Mouse (Mus musculus) kidney, postnatal 10 days (tissue): ENCODE measurements around the gene Myo3b.

Experiments
- DNase-seq: peaks from one replicate; pipeline ENCODE4 v3.0.0; 2021; ENCODE audit warnings: mixed read lengths

Gene Myo3b

DNA sequence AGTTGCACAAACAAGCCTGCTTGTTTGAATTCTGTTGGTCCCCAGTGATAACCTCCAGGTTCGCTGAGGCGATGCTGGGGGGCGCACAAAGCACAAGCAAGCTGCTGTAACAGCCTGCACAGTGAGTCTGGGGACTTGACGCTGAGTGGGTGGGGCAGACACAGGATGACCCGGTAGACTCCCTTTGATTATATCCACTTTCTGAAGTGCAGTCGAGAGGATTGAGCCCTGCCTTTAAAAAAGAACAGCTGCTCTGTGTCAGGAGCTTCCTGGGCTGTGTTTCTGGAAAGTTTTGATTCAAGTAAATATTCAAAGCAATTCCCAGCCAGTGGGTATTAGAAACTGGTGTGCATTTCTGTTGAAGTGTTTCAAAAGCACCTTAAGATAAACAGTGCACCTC lies 341.0 kb downstream of the Myo3b start:
- peak; percentile 16 for DNase-seq

DNA sequence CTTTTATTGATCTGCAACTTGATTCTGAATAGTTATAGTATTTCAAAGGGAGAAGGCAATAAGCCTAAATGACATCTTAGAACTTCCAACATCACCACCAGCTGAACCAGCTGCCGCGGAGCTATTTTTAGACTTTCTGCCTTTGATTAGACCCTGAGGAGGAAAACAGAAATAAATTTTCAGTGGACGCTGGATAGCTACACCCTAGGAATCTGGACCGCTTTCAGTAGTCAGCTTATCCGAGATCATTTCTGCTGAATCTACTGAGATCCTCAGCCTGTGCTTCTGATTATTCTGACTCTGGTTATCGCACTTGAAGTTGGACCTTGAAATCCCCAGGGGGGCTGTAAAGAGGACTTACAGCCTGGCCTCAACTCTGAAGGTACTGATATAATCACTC lies 349.7 kb downstream of the Myo3b start:
- DNase-seq = peak; percentile 30

DNA sequence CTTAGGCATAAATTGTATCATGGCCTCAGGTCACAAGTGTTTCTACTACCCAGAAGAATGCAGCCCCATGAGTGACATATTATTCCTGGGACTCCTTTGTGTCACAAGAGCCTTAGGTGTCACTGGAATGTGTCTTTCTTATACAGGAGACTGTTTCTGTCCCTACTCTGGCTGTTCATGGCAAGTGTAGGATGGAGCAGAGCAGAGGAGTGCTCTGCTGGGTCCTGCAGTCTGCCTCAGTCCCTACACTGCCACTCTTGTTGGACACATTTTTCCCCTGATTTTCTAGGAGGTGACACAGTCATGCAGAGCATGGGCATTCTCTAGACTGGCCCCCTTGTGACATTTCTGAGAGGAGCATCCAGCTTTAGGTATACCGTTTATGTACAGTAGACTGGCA lies 350.2 kb downstream of the Myo3b start:
- DNase-seq = no peak

- DNase-seq = no peak
Measured at GRCm38 (mm10) chr2:70397734-70398276, 358.9 kb downstream of the Myo3b start.

- peak; percentile 31 for DNase-seq
Measured at GRCm38 (mm10) chr2:70399441-70400115, 360.7 kb downstream of the Myo3b start.

GRCm38 (mm10) chr2:70400321-70400720 lies 361.4 kb downstream of the Myo3b start:
- no peak for DNase-seq

- DNase-seq = no peak
Measured at GRCm38 (mm10) chr2:70404301-70404700, 365.4 kb downstream of the Myo3b start.

DNA sequence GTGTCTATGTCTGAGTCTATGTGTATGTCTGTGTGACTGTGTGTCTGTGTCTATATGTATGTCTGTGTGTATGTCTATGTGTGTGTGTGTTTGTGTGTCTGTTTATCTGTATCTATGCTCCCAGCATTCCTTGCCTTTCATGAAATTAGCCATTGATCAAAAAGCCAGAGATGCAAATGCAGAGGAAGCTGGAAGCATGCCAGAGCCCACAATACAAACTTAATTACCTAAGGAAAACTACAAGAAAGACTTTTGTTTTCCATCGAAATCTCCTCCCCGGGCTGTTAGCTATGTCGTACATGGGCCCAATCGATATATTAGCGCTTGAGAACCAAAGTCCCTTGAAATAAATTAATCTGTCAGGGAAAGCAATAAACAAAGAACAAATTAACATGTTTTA lies 367.9 kb downstream of the Myo3b start:
- DNase-seq = no peak

- no peak for DNase-seq
Measured at GRCm38 (mm10) chr2:70407729-70408128, 368.8 kb downstream of the Myo3b start.

GRCm38 (mm10) chr2:70410298-70410885 lies 371.5 kb downstream of the Myo3b start:
- DNase-seq = no peak

GRCm38 (mm10) chr2:70412315-70412714 lies 373.4 kb downstream of the Myo3b start:
- no peak for DNase-seq

GRCm38 (mm10) chr2:70414386-70414785 lies 375.5 kb downstream of the Myo3b start:
- DNase-seq = no peak

DNA sequence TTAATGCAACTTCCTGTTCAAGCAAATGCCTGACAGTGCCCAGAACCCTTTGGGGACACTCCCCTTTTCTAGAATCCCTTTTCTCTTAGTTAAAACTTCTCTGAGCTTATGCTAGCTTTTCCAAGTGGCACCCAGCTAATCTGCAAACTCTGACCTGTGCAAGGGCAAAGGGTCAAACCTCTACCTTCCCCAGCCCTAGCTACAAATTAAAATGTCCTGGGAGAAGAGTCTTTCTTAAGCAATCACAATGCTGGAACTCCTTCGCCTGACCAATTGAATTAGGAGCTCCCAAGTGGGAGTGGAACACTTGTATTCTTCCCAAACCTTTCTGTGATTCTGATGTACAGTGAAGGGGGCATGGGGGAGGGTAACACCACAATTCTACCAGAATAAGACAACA lies 376.6 kb downstream of the Myo3b start:
- DNase-seq = no peak

DNA sequence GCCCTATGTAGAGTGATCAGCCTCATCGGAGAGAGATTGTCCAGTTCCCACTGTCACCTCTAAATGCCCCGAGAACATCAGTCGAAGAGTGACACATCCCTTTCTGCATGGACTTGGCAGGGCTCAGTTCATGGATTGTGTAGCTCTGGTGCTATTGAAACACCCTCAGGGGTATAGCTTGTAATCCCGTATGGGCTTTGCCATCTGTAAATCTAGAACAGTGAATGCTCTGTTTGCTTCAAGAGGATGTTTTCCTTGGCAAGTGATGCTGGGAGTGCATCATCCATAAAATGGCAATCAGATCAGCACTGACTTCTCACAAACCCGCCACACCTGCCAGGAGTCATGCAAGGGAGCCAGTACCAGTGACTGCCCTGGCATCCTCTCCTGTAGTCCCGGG lies 380.4 kb downstream of the Myo3b start:
- no peak for DNase-seq

- DNase-seq = no peak
Measured at GRCm38 (mm10) chr2:70421144-70421874, 382.4 kb downstream of the Myo3b start.

DNA sequence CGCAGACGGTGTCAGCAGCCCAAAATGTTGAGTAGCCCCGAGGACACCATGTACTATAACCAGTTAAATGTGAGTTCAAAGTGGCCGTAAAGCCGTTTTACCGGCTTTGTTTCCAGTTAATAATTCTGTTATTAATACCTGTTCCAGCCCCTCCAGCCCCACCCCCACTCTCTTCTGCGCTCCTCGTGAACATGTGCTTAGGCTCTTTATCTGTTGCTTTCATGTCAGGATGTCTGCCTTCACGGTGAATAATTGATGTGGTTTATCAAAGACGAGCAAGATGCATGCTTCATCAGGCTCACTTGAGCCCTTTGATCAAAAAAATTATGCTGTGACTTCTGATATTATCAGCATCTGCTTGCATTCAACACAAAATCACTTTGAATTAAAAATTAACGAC lies 386.7 kb downstream of the Myo3b start:
- DNase-seq = peak; percentile 11

DNA sequence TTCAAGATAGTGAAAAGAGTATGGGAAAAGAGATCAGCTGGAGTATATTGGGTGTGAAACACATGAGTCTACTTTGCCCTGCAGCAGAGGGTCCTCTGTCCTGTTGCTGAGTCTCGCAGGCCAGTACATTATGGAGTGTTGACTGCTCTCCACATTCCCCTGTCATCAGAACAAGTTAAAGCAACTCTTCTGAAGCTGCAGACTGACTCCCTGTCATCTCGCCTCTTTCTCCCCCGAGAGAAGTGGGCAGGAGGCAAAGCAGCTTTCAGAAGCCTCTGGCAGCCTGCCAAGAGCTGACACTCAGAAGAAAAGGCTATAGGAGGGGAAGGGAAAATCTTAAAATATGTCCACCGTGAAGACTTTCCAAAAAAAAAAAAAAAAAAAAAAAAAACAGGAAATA lies 404.1 kb downstream of the Myo3b start:
- peak; percentile 58 for DNase-seq

- DNase-seq = no peak
Measured at GRCm38 (mm10) chr2:70444141-70444540, 405.2 kb downstream of the Myo3b start.

DNA sequence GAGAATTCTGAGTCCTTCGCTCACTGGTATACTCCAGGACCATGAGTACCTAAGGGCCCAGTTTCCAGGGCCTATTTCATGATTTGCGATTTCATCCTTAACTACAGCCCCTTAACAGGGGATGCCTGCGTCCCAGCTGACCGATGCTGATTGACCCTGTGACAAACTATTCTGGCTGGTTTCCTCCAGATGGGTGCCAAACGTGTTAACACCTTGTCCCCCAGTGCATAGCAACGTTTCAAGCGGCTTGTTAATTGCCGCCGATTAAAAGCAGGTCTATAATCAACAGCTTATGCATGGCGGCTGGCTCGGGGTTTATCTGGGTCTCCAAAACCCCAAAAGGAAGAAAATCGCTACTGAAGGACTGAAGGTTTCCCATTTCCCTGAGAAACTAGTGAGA lies 417.3 kb downstream of the Myo3b start:
- no peak for DNase-seq

GRCm38 (mm10) chr2:70463606-70464005 lies 424.7 kb downstream of the Myo3b start:
- no peak for DNase-seq

GRCm38 (mm10) chr2:70471136-70471535 lies 432.2 kb downstream of the Myo3b start:
- no peak for DNase-seq

DNA sequence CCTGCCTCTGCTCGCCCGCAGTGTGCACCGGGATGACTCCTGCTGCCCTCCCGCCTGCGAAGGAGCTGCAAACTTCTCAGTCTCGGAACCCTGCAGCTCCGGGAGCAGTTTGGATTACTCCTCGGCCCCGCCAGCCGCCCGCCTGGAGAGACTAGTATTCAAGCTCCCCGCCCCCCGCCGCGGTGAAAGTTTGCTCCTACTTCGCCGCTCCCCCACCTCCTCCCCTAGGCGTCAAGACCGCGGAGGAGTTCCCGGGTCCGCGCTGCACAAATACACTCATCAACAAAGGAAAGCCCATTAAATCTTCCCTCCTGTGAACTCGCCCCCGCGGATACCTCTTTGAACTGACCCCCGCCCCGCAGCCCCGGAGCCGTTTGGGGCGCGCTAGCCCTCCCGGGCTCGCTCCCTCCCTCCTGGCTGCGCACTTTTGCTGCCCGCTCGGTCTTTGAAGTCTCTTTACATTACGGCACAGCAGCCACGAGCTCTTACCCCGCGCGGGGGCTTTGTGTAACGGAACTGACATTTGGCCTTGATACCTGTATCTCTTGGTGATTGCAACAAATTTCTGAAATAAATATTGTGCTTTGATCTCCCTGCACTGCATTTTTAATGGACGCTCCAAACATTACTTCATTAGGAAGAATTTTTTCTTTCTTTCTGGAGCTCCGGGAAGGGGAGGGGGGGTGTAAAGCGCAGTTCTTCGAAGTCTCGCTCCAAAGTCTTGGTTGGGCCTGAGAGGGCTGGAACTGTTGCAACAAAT lies 433.1 kb downstream of the Myo3b start:
- DNase-seq = peak; percentile 66
